Mouse (Mus musculus) heart, adult 2 months (tissue): ENCODE measurements around the gene Eps8l2.

Experiments
- CTCF ChIP-seq: fragments of 200-600 bp; IDR thresholded peaks from 2 replicates; pipeline ENCODE4 v1.8.1; 2022; ENCODE audit warnings: antibody characterized with exemption, mild to moderate bottlenecking, moderate library complexity
- EP300 ChIP-seq: fragments of 200-500 bp; IDR thresholded peaks from 2 replicates; pipeline ENCODE4 v1.6.1; 2011; ENCODE audit warnings: low read depth, low read length, control low read depth; ENCODE audit not compliant: insufficient read depth
- POLR2A ChIP-seq: fragments of 200-500 bp; IDR thresholded peaks from 2 replicates; pipeline ENCODE4 v1.6.1; 2011; ENCODE audit warnings: mild to moderate bottlenecking, low read depth, low read length, control low read depth; ENCODE audit not compliant: insufficient read depth

- TF ChIP-seq CTCF = no peak
- TF ChIP-seq POLR2A = no peak
- TF ChIP-seq EP300 = no peak
Observed at GRCm38 (mm10) chr7:141356971-141357370, 18.3 kb downstream of the Eps8l2 start.
